Mouse (Mus musculus) forebrain, embryonic 12.5 days (tissue): ENCODE results near the gene Sirpa. TPM values are rescaled to one million over a fixed set of nuclear protein-coding genes. Genes with fewer than 3 reads are reported as not detected.

ENCODE experiments used
- ATAC-seq: fragments of 200-750 bp; cut with Nextera tagmentation; 2 replicates; pipeline ENCODE4 v1.8.0; 2017; ENCODE audit warnings: moderate TSS enrichment; ENCODE audit not compliant: low FRiP score
- H3K27ac ChIP-seq: fragments of 300-500 bp; sonication (generic); 2 replicates; pipeline ENCODE4 v1.5.1; 2016; ENCODE audit warnings: mild to moderate bottlenecking
- H3K27me3 ChIP-seq: fragments of 300-500 bp; sonication (generic); 2 replicates; pipeline ENCODE4 v1.6.1; 2016; ENCODE audit warnings: mild to moderate bottlenecking
- H3K36me3 ChIP-seq: fragments of 300-500 bp; sonication (generic); replicated peaks from 2 replicates; pipeline ENCODE4 v1.6.1; 2016; ENCODE audit warnings: mild to moderate bottlenecking
- H3K4me1 ChIP-seq: fragments of 300-500 bp; sonication (generic); 2 replicates; pipeline ENCODE4 v1.6.1; 2016
- H3K4me2 ChIP-seq: fragments of 300-500 bp; sonication (generic); 2 replicates; pipeline ENCODE4 v1.6.1; 2016; ENCODE audit warnings: mild to moderate bottlenecking, moderate library complexity
- H3K4me3 ChIP-seq: fragments of 300-500 bp; sonication (generic); replicated peaks from 2 replicates; pipeline ENCODE4 v1.5.1; 2016; ENCODE audit warnings: mild to moderate bottlenecking
- H3K9ac ChIP-seq: fragments of 300-500 bp; sonication (generic); 2 replicates; pipeline ENCODE4 v1.6.1; 2016; ENCODE audit warnings: mild to moderate bottlenecking
- H3K9me3 ChIP-seq: fragments of 300-500 bp; sonication (generic); 2 replicates; pipeline ENCODE4 v1.6.1; 2016
- WGBS: fragments of 180-500 bp; shearing (Covaris S2); methylation state at CpG from one replicate; pipeline ENCODE4 v1.1.7; 2016; 5-methylcytosine and 5-hydroxymethylcytosine counted together
- polyA plus RNA-seq: library from polyadenylated mRNA; unstranded; fragments of >200 nt; fragmentation: Nextera tagmentation; extraction: Ambion mirVana; gene quantifications from 2 replicates; pipeline ENCODE4 v1.2.1, GENCODE M21; 2016

Sirpa gene
- 18.2 and 20.0 TPM in 2 replicates for polyA plus RNA-seq

DNA sequence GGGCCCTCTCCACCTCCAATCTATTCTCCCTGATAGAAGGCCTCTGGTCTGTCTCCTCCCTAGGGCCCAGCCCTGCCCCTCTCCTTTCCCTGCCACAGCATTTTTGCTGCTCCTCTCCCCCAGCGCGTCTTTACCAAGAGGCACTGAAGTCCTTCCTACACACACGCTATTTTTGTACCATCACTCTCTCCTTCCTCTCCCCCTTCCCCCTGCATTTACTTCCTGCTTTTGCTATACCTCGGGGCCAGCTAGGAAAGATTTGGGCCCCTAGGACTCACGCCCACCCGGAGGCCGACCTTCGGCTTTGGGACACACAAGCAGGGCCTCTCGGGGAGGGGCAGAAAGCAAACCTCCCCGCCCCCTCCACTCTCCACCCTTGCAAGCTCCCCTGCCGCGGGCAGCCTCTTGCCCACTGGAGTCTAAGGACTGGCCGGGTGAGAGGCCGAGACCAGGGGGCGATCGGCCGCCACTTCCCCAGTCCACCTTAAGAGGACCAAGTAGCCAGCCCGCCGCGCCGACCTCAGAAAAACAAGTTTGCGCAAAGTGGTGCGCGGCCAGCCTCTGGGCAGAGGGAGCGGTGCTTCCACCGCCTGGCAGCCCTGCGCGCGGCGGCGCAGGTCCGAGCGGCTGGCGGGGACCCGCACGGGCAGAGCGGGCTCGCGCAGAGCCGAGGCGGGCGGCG lies at the start of gene Sirpa:
TSS of gene Sirpa (plus strand) at position 377 of the 682 bp plus-strand sequence.
- ATAC-seq: peak; percentile 87
- H3K27me3 ChIP-seq: peaks cover 5% of the 10 kb centered on the region; the same call in 1 of the 2 replicates
- H3K9ac ChIP-seq: peak within 1 kb of the TSS; percentile 84
- H3K4me2 ChIP-seq: peak within 1 kb of the TSS; percentile 90
- H3K4me1 ChIP-seq: peaks cover 36% of the 10 kb centered on the region
- no peaks in the 10 kb centered on the region for H3K9me3 ChIP-seq
- H3K27ac ChIP-seq: peak within 1 kb of the TSS; percentile 91
- H3K4me3 ChIP-seq: peak within 1 kb of the TSS; percentile 68
- WGBS: under 1% methylated on average over 41 of the region's 43 CpGs
- H3K36me3 ChIP-seq: no peaks in the 10 kb centered on the region

DNA sequence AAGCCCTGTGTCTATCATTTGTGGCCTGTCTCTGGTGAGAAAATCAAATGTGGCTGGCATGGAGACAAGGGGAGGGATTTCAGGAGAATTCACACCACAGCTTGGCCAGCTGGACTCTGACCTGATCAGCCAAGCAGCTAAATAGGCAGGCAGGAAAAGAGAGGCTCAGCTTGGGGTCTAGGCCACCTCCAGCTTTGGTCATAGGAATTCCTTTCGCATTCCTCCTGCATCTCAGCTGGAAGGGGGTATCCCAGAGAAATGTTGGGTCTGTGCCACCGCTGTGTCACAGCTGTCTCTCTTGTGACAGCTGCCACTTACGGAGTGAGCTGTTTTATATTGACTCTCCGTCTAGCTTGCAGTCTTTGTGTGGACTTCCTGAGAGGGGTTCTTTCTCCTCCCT lies 48.2 kb upstream of the Sirpa start:
- H3K36me3 ChIP-seq: no peaks in the 10 kb centered on the region
- H3K27me3 ChIP-seq: no peaks in the 10 kb centered on the region
- no peak overlapping the region for H3K4me2 ChIP-seq
- WGBS: 22% methylated on average over 4 of the region's 4 CpGs
- ATAC-seq: no peak
- H3K27ac ChIP-seq: no peak overlapping the region
- no peaks in the 10 kb centered on the region for H3K9me3 ChIP-seq
- H3K4me3 ChIP-seq: no peak overlapping the region
- H3K9ac ChIP-seq: no peak overlapping the region
- peaks cover 9% of the 10 kb centered on the region; the same call in 1 of the 2 replicates for H3K4me1 ChIP-seq

- Histone ChIP-seq H3K4me2 (no peak overlapping the region), H3K4me1 (peaks cover 9% of the 10 kb centered on the region; the same call in 1 of the 2 replicates), H3K9me3 (no peaks in the 10 kb centered on the region), H3K4me3 (no peak overlapping the region), H3K36me3 (no peaks in the 10 kb centered on the region), H3K27me3 (no peaks in the 10 kb centered on the region), H3K27ac (0 out of 2 replicates have a peak overlapping the region, but pooled peaks have one; percentile 19), H3K9ac (no peak overlapping the region)
- ATAC-seq: no peak
- 72% methylated on average over 3 of the region's 3 CpGs for WGBS
These were observed 47.7 kb upstream of the Sirpa start for GRCm38 (mm10) chr2:129544919-129545318.

DNA sequence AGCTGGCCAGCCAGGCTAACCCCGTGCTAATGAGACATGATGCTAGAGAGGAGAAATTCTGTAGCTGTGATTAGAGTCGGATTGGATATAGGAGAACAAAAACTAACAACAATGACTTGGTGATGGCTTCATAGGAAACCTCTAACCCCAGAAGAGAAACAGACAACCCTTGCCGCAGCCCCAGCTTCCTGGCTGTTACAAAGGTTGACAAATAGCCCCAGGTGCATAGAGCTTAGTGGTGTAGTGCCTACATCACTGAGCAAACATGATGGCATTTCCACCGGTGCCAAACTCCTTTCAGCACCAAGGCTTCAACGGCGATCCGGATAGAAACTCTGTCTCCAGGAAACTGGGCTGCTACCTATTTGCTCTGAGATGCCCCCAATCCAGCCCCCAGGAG lies 47.0 kb upstream of the Sirpa start:
- 81% methylated on average over 7 of the region's 7 CpGs for WGBS

DNA sequence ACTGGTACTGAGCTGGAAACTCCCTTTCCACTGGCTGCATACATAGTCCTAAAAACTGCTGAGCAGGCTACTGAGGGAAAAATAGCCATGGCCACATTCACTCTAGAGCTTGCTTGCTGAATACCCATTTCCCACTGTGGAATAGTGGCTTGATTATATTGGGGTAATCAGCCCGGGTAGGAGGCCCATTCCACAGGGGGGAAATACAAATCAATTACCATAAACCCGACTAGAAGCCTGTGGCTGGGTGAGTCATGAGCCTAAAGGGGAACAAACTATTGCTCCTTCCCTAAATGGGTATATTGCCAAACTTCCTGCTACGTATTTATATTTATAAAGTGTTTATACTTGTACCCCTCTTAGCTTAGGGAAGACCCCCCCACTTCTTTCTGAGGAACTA lies 45.9 kb upstream of the Sirpa start:
- 79% methylated on average over 3 of the region's 3 CpGs for WGBS

More for the DNA sequence above, 47.0 kb upstream of the Sirpa start:
- Histone ChIP-seq H3K4me1 (peaks cover 9% of the 10 kb centered on the region; the same call in 1 of the 2 replicates), H3K4me2 (no peak overlapping the region), H3K9me3 (no peaks in the 10 kb centered on the region), H3K27me3 (no peaks in the 10 kb centered on the region), H3K9ac (no peak overlapping the region), H3K27ac (no peak overlapping the region), H3K4me3 (no peak overlapping the region), H3K36me3 (no peaks in the 10 kb centered on the region)
- ATAC-seq: no peak

GRCm38 (mm10) chr2:129549537-129550135 lies 43.0 kb upstream of the Sirpa start:
- WGBS: 79% methylated on average over 9 of the region's 9 CpGs
- Histone ChIP-seq H3K27me3 (no peaks in the 10 kb centered on the region), H3K9ac (no peak overlapping the region), H3K27ac (no peak overlapping the region), H3K4me1 (peaks cover 5% of the 10 kb centered on the region; the same call in 1 of the 2 replicates), H3K36me3 (no peaks in the 10 kb centered on the region), H3K9me3 (no peaks in the 10 kb centered on the region), H3K4me3 (no peak overlapping the region), H3K4me2 (no peak overlapping the region)
- no peak for ATAC-seq

More for the DNA sequence above, 45.9 kb upstream of the Sirpa start:
- peaks cover 9% of the 10 kb centered on the region; the same call in 1 of the 2 replicates for H3K4me1 ChIP-seq
- H3K9ac ChIP-seq: no peak overlapping the region
- no peaks in the 10 kb centered on the region for H3K9me3 ChIP-seq
- H3K4me3 ChIP-seq: no peak overlapping the region
- H3K27me3 ChIP-seq: no peaks in the 10 kb centered on the region
- H3K27ac ChIP-seq: no peak overlapping the region
- no peaks in the 10 kb centered on the region for H3K36me3 ChIP-seq
- no peak for ATAC-seq
- no peak overlapping the region for H3K4me2 ChIP-seq

- Histone ChIP-seq H3K27me3 (no peaks in the 10 kb centered on the region), H3K36me3 (no peaks in the 10 kb centered on the region), H3K9me3 (no peaks in the 10 kb centered on the region), H3K4me1 (no peaks in the 10 kb centered on the region), H3K4me2 (no peak overlapping the region), H3K27ac (no peak overlapping the region), H3K9ac (no peak overlapping the region), H3K4me3 (no peak overlapping the region)
- WGBS: 58% methylated on average over 2 of the region's 2 CpGs
- ATAC-seq: no peak
These were observed 41.9 kb upstream of the Sirpa start for GRCm38 (mm10) chr2:129550781-129551180.

GRCm38 (mm10) chr2:129556081-129556480 lies 36.6 kb upstream of the Sirpa start:
- no peaks in the 10 kb centered on the region for H3K27me3 ChIP-seq
- no peak overlapping the region for H3K4me2 ChIP-seq
- H3K9ac ChIP-seq: no peak overlapping the region
- no peaks in the 10 kb centered on the region for H3K9me3 ChIP-seq
- no peak for ATAC-seq
- H3K27ac ChIP-seq: no peak overlapping the region
- no peaks in the 10 kb centered on the region for H3K4me1 ChIP-seq
- H3K4me3 ChIP-seq: no peak overlapping the region
- 78% methylated on average over 6 of the region's 6 CpGs for WGBS
- H3K36me3 ChIP-seq: no peaks in the 10 kb centered on the region

- Histone ChIP-seq H3K27me3 (no peaks in the 10 kb centered on the region), H3K4me2 (no peak overlapping the region), H3K27ac (no peak overlapping the region), H3K36me3 (no peaks in the 10 kb centered on the region), H3K4me3 (no peak overlapping the region), H3K9ac (no peak overlapping the region), H3K4me1 (no peaks in the 10 kb centered on the region), H3K9me3 (no peaks in the 10 kb centered on the region)
- ATAC-seq: no peak
- 54% methylated on average over 12 of the region's 12 CpGs for WGBS
These were observed 34.4 kb upstream of the Sirpa start for GRCm38 (mm10) chr2:129558008-129558874.

DNA sequence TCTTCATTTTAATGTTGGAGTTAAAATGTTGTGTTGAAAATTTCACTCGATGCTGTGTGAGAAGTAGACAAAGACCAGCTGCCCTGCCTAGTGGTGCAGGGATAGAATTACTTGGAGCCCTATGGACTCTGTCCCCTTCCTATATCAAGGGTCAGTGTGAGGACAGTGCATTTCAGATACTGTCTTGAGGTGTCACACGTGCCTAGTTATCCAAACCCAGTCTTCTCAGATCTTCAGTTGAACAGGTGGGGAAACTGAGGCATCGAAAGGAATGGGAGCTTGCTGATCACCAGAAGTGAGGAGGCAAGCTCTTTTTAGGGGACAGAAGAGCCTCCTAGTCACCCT lies 33.8 kb upstream of the Sirpa start:
- no peak for ATAC-seq
- Histone ChIP-seq H3K4me1 (peaks cover 2% of the 10 kb centered on the region; the same call in 1 of the 2 replicates), H3K27ac (no peak overlapping the region), H3K36me3 (no peaks in the 10 kb centered on the region), H3K9ac (no peak overlapping the region), H3K9me3 (no peaks in the 10 kb centered on the region), H3K27me3 (no peaks in the 10 kb centered on the region), H3K4me3 (no peak overlapping the region), H3K4me2 (no peak overlapping the region)
- WGBS: 74% methylated on average over 3 of the region's 3 CpGs

GRCm38 (mm10) chr2:129561796-129562195 lies 30.8 kb upstream of the Sirpa start:
- no peaks in the 10 kb centered on the region for H3K27me3 ChIP-seq
- H3K27ac ChIP-seq: no peak overlapping the region
- no peak overlapping the region for H3K4me2 ChIP-seq
- H3K4me3 ChIP-seq: no peak overlapping the region
- WGBS: 77% methylated on average over 3 of the region's 3 CpGs
- no peaks in the 10 kb centered on the region for H3K9me3 ChIP-seq
- H3K4me1 ChIP-seq: peaks cover 4% of the 10 kb centered on the region; the same call in 1 of the 2 replicates
- H3K9ac ChIP-seq: no peak overlapping the region
- H3K36me3 ChIP-seq: no peaks in the 10 kb centered on the region
- no peak for ATAC-seq
